Mouse (Mus musculus): ENCODE data around the gene Ttc7b. TPM values are rescaled to one million over a fixed set of nuclear protein-coding genes. Genes with fewer than 3 reads are reported as not detected.

Gene Ttc7b
- polyA plus RNA-seq, 1 experiment from 2014 or later: 4.4 TPM

GRCm38 (mm10) chr12:100482255-100482654, 38.4 kb downstream of the Ttc7b start:
- H3K4me2 ChIP-seq (replicated peaks): no peak overlapping the region
- no peak overlapping the region for H3K9ac ChIP-seq
- 85% methylated on average over 7 of the region's 7 CpGs for WGBS
- no peaks in the 10 kb centered on the region for H3K9me3 ChIP-seq
- no peaks in the 10 kb centered on the region for H3K4me1 ChIP-seq
- no peak overlapping the region for H3K27ac ChIP-seq
- H3K4me3 ChIP-seq: no peak overlapping the region
- peaks cover 28% of the 10 kb centered on the region for H3K36me3 ChIP-seq
- no peak for ATAC-seq (ENCODE audit: low FRiP score, low read depth)
- H3K27me3 ChIP-seq: no peaks in the 10 kb centered on the region

GRCm38 (mm10) chr12:100481443-100482026, 39.1 kb downstream of the Ttc7b start:
- H3K4me3 ChIP-seq: no peak overlapping the region

GRCm38 (mm10) chr12:100480642-100481442, 39.8 kb downstream of the Ttc7b start:
- H3K27ac ChIP-seq: no peak overlapping the region
- no peak overlapping the region for H3K4me2 ChIP-seq (replicated peaks)
- ATAC-seq (ENCODE audit: low FRiP score, low read depth): no peak; the same call in 1 of the 2 replicates
- no peaks in the 10 kb centered on the region for H3K27me3 ChIP-seq
- H3K9me3 ChIP-seq: no peaks in the 10 kb centered on the region
- H3K9ac ChIP-seq: no peak overlapping the region
- H3K4me1 ChIP-seq: no peaks in the 10 kb centered on the region
- H3K4me3 ChIP-seq: no peak overlapping the region
- H3K36me3 ChIP-seq: peaks cover 28% of the 10 kb centered on the region
- 88% methylated on average over 15 of the region's 15 CpGs for WGBS

More at GRCm38 (mm10) chr12:100481443-100482026, 39.1 kb downstream of the Ttc7b start:
- Histone ChIP-seq H3K4me2 (replicated peaks) (no peak overlapping the region), H3K27me3 (no peaks in the 10 kb centered on the region), H3K9ac (no peak overlapping the region), H3K36me3 (peaks cover 28% of the 10 kb centered on the region), H3K4me1 (no peaks in the 10 kb centered on the region), H3K9me3 (no peaks in the 10 kb centered on the region), H3K27ac (no peak overlapping the region)
- 83% methylated on average over 8 of the region's 8 CpGs for WGBS
- no peak for ATAC-seq (ENCODE audit: low FRiP score, low read depth)

- H3K9ac ChIP-seq: no peak overlapping the region
- no peak overlapping the region for H3K27ac ChIP-seq
- no peak overlapping the region for H3K4me3 ChIP-seq
- H3K4me2 ChIP-seq (replicated peaks): no peak overlapping the region
- no peaks in the 10 kb centered on the region for H3K9me3 ChIP-seq
- ATAC-seq (ENCODE audit: low FRiP score, low read depth): no peak
- H3K27me3 ChIP-seq: no peaks in the 10 kb centered on the region
- no peaks in the 10 kb centered on the region for H3K4me1 ChIP-seq
- H3K36me3 ChIP-seq: peaks cover 23% of the 10 kb centered on the region
- 26% methylated on average over 7 of the region's 7 CpGs for WGBS
Measured at GRCm38 (mm10) chr12:100479892-100480621, 40.6 kb downstream of the Ttc7b start.

GRCm38 (mm10) chr12:100479270-100479869, 41.3 kb downstream of the Ttc7b start:
- Histone ChIP-seq H3K36me3 (peaks cover 23% of the 10 kb centered on the region), H3K4me3 (no peak overlapping the region), H3K27ac (no peak overlapping the region), H3K4me1 (no peaks in the 10 kb centered on the region), H3K9ac (no peak overlapping the region), H3K9me3 (no peaks in the 10 kb centered on the region), H3K4me2 (replicated peaks) (no peak overlapping the region), H3K27me3 (no peaks in the 10 kb centered on the region)
- 82% methylated on average over 10 of the region's 10 CpGs for WGBS
- no peak for ATAC-seq (ENCODE audit: low FRiP score, low read depth)

- no peaks in the 10 kb centered on the region for H3K4me1 ChIP-seq
- ATAC-seq (ENCODE audit: low FRiP score, low read depth): no peak
- H3K27ac ChIP-seq: no peak overlapping the region
- no peaks in the 10 kb centered on the region for H3K27me3 ChIP-seq
- 84% methylated on average over 6 of the region's 6 CpGs for WGBS
- H3K9me3 ChIP-seq: no peaks in the 10 kb centered on the region
- no peak overlapping the region for H3K4me2 ChIP-seq (replicated peaks)
- H3K9ac ChIP-seq: no peak overlapping the region
- peaks cover 23% of the 10 kb centered on the region for H3K36me3 ChIP-seq
- H3K4me3 ChIP-seq: no peak overlapping the region
Measured at GRCm38 (mm10) chr12:100478615-100479014, 42.0 kb downstream of the Ttc7b start.

GRCm38 (mm10) chr12:100478151-100478550, 42.5 kb downstream of the Ttc7b start:
- H3K27ac ChIP-seq: no peak overlapping the region
- no peak overlapping the region for H3K4me3 ChIP-seq
- 80% methylated on average over 6 of the region's 6 CpGs for WGBS
- no peak overlapping the region for H3K9ac ChIP-seq
- H3K4me2 ChIP-seq (replicated peaks): no peak overlapping the region
- no peaks in the 10 kb centered on the region for H3K4me1 ChIP-seq
- no peaks in the 10 kb centered on the region for H3K9me3 ChIP-seq
- H3K27me3 ChIP-seq: no peaks in the 10 kb centered on the region
- no peak for ATAC-seq (ENCODE audit: low FRiP score, low read depth)
- peaks cover 22% of the 10 kb centered on the region for H3K36me3 ChIP-seq

GRCm38 (mm10) chr12:100477474-100477873, 43.2 kb downstream of the Ttc7b start:
- Histone ChIP-seq H3K27me3 (no peaks in the 10 kb centered on the region), H3K4me2 (replicated peaks) (no peak overlapping the region), H3K4me1 (no peaks in the 10 kb centered on the region), H3K27ac (no peak overlapping the region), H3K9me3 (no peaks in the 10 kb centered on the region), H3K4me3 (no peak overlapping the region), H3K9ac (no peak overlapping the region), H3K36me3 (peaks cover 18% of the 10 kb centered on the region; the same call in 1 of the 2 replicates)
- ATAC-seq (ENCODE audit: low FRiP score, low read depth): no peak
- 88% methylated on average over 6 of the region's 6 CpGs for WGBS

GRCm38 (mm10) chr12:100476351-100476750, 44.3 kb downstream of the Ttc7b start:
- no peaks in the 10 kb centered on the region for H3K27me3 ChIP-seq
- H3K9me3 ChIP-seq: no peaks in the 10 kb centered on the region
- no peak overlapping the region for H3K4me3 ChIP-seq
- peaks cover 7% of the 10 kb centered on the region; the same call in 1 of the 2 replicates for H3K36me3 ChIP-seq
- H3K27ac ChIP-seq: no peak overlapping the region
- H3K4me1 ChIP-seq: no peaks in the 10 kb centered on the region
- ATAC-seq (ENCODE audit: low FRiP score, low read depth): no peak
- H3K9ac ChIP-seq: no peak overlapping the region
- H3K4me2 ChIP-seq (replicated peaks): no peak overlapping the region

GRCm38 (mm10) chr12:100475489-100475888, 45.1 kb downstream of the Ttc7b start:
- Histone ChIP-seq H3K27me3 (no peaks in the 10 kb centered on the region), H3K9me3 (no peaks in the 10 kb centered on the region), H3K4me3 (no peak overlapping the region), H3K27ac (no peak overlapping the region), H3K36me3 (peaks cover 5% of the 10 kb centered on the region; the same call in 1 of the 2 replicates), H3K9ac (no peak overlapping the region), H3K4me2 (replicated peaks) (no peak overlapping the region), H3K4me1 (no peaks in the 10 kb centered on the region)
- 85% methylated on average over 3 of the region's 3 CpGs for WGBS
- ATAC-seq (ENCODE audit: low FRiP score, low read depth): no peak

GRCm38 (mm10) chr12:100474661-100475321, 45.8 kb downstream of the Ttc7b start:
- H3K36me3 ChIP-seq: peaks cover 5% of the 10 kb centered on the region; the same call in 1 of the 2 replicates
- no peaks in the 10 kb centered on the region for H3K9me3 ChIP-seq
- H3K9ac ChIP-seq: no peak overlapping the region
- no peaks in the 10 kb centered on the region for H3K4me1 ChIP-seq
- H3K27ac ChIP-seq: no peak overlapping the region
- no peak overlapping the region for H3K4me3 ChIP-seq
- H3K27me3 ChIP-seq: no peaks in the 10 kb centered on the region
- H3K4me2 ChIP-seq (replicated peaks): no peak overlapping the region
- WGBS: 78% methylated on average over 3 of the region's 3 CpGs
- no peak for ATAC-seq (ENCODE audit: low FRiP score, low read depth)
